Mouse (Mus musculus) spleen, postnatal 0 days (tissue): ENCODE data around the gene Gm28891. TPM values are rescaled to one million over a fixed set of nuclear protein-coding genes. Genes with fewer than 3 reads are reported as not detected.

Experiments
- polyA plus RNA-seq: library from polyadenylated mRNA; unstranded; fragments of >200 nt; fragmentation: Nextera tagmentation; extraction: Ambion mirVana; gene quantifications from 2 replicates; pipeline ENCODE4 v1.2.1, GENCODE M21; 2015

The Gm28891 gene
- polyA plus RNA-seq, result not detected in 2 replicates

DNA sequence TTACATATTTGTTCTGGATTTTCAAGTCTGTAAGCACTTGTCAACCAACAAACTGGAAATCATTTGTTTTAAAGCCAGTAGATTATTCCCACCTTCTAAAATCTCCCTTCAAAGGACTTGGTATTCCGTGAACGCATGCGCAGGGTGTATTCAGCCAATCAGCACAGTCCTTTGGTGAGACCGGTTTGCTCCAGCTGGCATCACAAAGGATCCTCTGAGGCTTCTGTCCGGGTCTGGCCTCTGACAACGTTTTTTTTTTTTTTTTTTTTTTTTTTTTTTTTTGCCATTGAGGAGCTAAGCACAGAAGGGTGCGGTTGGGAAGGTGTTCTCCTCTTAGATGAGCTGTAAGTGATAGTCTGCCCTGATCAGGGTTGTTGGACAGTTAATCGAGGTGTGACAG is at the start of gene Gm28891:
TSS of gene Gm28891 (plus strand) at position 301 of the 400 bp plus-strand sequence.

